Mouse (Mus musculus): Measurements from ENCODE around the gene Cerk.
"Not testable (repeated sequence)": the region's sequence is repeated elsewhere in the genome, so short reads cannot be mapped to it uniquely, and the experiment has no call there.

Gene Cerk

GRCm38 (mm10) chr15:86119186-86119585, 66.8 kb downstream of the Cerk start:
- in situ Hi-C loops (cut with MboI, MseI): no loop called here

GRCm38 (mm10) chr15:86117115-86118100, 68.5 kb downstream of the Cerk start:
- in situ Hi-C loops (cut with MboI, MseI): no loop called here

- in situ Hi-C loops (cut with MboI, MseI): no loop called here
These were observed 69.5 kb downstream of the Cerk start for GRCm38 (mm10) chr15:86116421-86116820.

- in situ Hi-C loops (cut with MboI, MseI): no loop called here
These were observed 72.6 kb downstream of the Cerk start for GRCm38 (mm10) chr15:86113342-86113710.

GRCm38 (mm10) chr15:86112707-86113341, 73.1 kb downstream of the Cerk start:
- in situ Hi-C loops (cut with MboI, MseI): no loop called here

GRCm38 (mm10) chr15:86110361-86111103, 75.4 kb downstream of the Cerk start:
- in situ Hi-C loops (cut with MboI, MseI): no loop called here

- in situ Hi-C loops (cut with MboI, MseI): no loop called here
These were observed 76.2 kb downstream of the Cerk start for GRCm38 (mm10) chr15:86109650-86110211.

- in situ Hi-C loops (cut with MboI, MseI): no loop called here
These were observed 76.7 kb downstream of the Cerk start for GRCm38 (mm10) chr15:86109245-86109644.

GRCm38 (mm10) chr15:86107831-86108471, 78.0 kb downstream of the Cerk start:
- in situ Hi-C loops (cut with MboI, MseI): no loop called here

GRCm38 (mm10) chr15:86105751-86106150, 80.2 kb downstream of the Cerk start:
- in situ Hi-C loops (cut with MboI, MseI): no loop called here

GRCm38 (mm10) chr15:86105345-86105697, 80.6 kb downstream of the Cerk start:
- in situ Hi-C loops (cut with MboI, MseI): no loop called here

GRCm38 (mm10) chr15:86104401-86105344, 81.3 kb downstream of the Cerk start:
- in situ Hi-C loops (cut with MboI, MseI): no loop called here

GRCm38 (mm10) chr15:86102308-86102707, 83.6 kb downstream of the Cerk start:
- in situ Hi-C loops (cut with MboI, MseI): no loop called here

- in situ Hi-C loops (cut with MboI, MseI): no loop called here
These were observed 84.4 kb downstream of the Cerk start for GRCm38 (mm10) chr15:86101585-86101984.

- in situ Hi-C loops (cut with MboI, MseI): no loop called here
These were observed 88.1 kb downstream of the Cerk start for GRCm38 (mm10) chr15:86097871-86098270.

- in situ Hi-C loops (cut with MboI, MseI): not testable (repeated sequence)
These were observed 89.3 kb downstream of the Cerk start for GRCm38 (mm10) chr15:86096604-86097020.

GRCm38 (mm10) chr15:86095722-86096603, 90.0 kb downstream of the Cerk start:
- in situ Hi-C loops (cut with MboI, MseI): no loop called here

GRCm38 (mm10) chr15:86094324-86095121, 91.4 kb downstream of the Cerk start:
- in situ Hi-C loops (cut with MboI, MseI): no loop called here

Measured in T-helper 2 cell (primary cell).